Mouse (Mus musculus) common myeloid progenitor, adult 5-6 weeks (primary cell): ENCODE results near the gene Hpca. TPM values are rescaled to one million over a fixed set of nuclear protein-coding genes. Genes with fewer than 3 reads are reported as not detected.
A peak's percentile ranks its signal among the peaks of the same experiment; 100 is the strongest.

ENCODE experiments used
- ATAC-seq: replicated peaks from 2 replicates; pipeline ENCODE4 v1.8.0; 2016; ENCODE audit warnings: low read depth, mild to moderate bottlenecking, moderate TSS enrichment, inconsistent platforms; ENCODE audit not compliant: poor library complexity, severe bottlenecking
- total RNA-seq: library from RNA; stranded (forward); fragments of 200-1000, 187-1606 nt; gene quantifications from 2 replicates; pipeline ENCODE4 v1.2.3, GENCODE M21; 2017

Hpca gene
- total RNA-seq: 0.41 TPM in 1 of 2 replicates, not detected in the other

GRCm38 (mm10) chr4:129121569-129122086, at the start of gene Hpca:
TSS of gene Hpca (minus strand) at chr4:129122036.
- ATAC-seq: 0 out of 2 replicates have a peak, but pooled peaks have one; percentile 5

GRCm38 (mm10) chr4:129161581-129162255, 39.9 kb upstream of the Hpca start:
- ATAC-seq: no peak

DNA sequence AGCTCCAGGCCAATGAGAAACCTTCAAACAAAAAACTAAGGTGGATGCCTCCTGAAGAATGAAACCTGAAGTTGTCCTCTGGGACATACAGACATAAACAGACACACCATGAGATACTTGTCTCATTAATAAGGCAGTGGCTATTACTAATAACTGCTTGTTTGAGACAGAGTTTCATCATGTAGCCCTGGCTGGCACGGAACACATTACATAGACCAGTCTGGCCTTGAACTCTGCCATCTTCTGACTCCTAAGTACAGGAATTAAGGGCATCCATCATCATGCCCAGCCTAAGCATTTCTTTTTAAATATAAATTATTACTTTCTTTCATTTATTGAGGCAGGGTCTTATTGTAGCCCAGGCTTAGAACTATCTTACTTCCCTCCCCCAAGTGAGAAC, 39.2 kb upstream of the Hpca start:
- ATAC-seq: no peak

DNA sequence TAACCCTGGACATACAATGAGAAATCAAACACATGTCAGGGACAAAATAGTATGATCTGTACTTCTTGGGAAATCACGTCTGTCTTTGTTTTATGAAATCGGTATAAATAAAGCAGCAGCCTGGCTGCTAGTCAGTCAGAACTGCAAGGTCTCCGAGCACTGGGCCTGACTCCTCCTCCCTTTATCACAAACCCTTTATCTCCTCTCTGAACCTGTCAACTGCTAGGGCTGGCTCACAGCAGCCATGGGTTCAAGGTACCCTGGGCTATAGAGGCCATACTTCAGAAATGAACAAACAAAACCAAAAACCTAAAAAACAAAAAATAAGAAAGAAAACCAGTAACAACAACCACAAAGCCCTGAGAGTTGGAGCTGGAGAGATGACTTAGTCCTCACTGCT, 36.7 kb upstream of the Hpca start:
- ATAC-seq: 0 out of 2 replicates have a peak, but pooled peaks have one; percentile 54

- ATAC-seq: no peak
These were observed 35.7 kb upstream of the Hpca start for GRCm38 (mm10) chr4:129157541-129157940.

DNA sequence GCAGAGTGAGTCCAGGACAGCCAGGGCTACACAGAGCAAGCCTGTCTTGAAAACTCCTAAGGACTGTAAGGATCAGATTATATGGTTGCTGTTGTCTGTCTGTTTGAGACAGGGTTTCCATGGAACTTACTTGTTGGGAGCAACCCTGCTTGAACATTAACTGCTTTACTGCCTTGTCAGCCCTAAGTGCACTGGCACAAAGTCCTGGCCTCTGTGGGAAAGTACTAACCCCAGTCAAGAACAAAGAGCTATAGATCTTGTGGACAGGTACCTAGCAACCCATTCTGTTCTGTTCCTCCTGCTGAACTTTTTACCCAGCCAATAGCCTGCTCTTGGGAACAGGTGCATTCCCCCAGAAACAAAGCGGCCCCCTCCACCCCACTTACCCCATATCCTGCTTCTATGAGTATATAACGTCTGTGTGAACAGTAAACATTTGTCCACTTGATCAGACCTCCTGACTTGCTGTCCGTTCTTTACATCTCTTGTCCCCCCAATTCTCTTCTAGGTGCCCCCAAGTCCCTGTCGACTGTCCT, 29.5 kb upstream of the Hpca start:
- ATAC-seq: no peak

DNA sequence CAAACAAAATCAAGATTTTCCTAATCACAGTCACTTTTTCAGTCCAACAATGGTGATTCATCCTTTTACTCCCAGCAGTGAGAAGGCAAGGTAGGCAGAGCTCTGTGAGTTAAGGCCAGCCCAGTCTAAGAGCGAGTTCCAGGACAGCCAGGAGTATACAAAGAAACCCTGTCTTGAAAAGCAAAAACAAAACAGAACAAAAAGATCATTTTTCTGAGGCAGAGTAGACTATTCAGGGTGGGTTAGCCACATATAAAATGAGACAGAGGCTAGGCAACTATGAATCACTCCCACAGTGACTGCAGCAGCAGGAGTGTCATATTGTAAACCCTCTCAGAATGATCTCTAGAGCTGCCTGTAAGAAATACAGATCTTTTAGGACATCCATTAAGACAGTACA, 27.5 kb upstream of the Hpca start:
- ATAC-seq: no peak

DNA sequence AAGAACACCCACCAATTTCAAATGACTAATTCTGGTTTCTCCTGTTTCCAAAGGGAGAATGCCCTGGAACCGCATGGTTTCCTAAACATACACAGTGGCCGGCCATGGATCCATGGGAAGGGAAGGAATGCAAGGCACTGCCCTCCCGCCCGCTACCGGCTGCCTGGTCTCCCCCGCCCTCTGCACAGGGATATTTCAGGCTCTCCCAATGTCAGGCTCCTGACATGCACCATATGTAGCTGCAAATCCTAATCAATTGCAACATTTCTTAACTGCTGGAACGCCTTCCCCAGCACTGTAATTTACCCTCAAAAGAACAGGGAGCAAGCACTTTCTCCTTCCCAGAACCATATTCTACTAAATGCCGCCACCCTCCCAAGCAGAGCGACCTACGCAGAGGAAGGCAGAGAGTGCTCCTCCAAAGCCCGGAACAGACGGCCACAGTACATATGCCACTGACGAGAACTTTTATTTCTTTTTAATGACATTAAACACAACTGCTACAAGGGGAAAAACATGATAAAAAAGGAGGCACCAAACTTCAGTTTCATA, 25.8 kb upstream of the Hpca start:
- ATAC-seq: no peak

DNA sequence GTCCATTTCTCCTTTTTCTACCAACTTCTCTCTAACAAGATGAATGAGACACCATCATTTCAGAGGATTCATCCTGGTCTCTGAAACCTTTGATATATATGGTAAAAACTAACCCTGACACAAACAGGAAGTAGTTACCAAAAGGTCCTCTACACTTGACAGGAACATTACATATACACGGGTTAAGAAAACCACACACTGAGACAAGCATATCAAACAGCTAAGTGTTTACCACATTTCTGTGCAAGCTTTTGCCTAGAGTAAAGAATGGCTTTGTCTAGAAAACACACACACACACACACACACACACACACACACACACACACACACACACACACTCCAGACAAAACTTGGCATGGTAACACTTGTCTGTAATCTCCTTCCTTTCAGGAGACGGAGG, 24.6 kb upstream of the Hpca start:
- peak; percentile 40 for ATAC-seq

DNA sequence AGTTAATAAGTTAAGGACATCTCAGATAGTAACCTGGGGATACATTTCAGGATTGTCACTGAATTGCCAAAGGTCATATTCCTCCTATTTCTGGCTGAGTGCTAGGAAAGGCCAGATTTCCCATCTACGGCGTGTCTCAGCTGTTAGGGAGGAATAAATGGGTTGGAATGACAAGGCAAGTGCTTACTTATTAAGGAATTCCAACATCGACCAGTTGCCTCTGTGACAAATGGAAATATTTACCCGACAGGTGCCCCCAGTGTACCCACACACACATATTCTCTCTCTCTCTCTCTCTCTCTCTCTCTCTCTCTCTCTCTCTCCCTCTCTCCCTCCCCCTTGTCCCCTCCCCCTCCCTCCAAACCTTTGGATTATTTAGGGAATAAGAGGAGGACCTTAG, 24.1 kb upstream of the Hpca start:
- ATAC-seq: no peak

- ATAC-seq: no peak
These were observed 23.6 kb upstream of the Hpca start for GRCm38 (mm10) chr4:129145411-129145810.

- ATAC-seq: no peak
These were observed 22.8 kb upstream of the Hpca start for GRCm38 (mm10) chr4:129144401-129145367.

DNA sequence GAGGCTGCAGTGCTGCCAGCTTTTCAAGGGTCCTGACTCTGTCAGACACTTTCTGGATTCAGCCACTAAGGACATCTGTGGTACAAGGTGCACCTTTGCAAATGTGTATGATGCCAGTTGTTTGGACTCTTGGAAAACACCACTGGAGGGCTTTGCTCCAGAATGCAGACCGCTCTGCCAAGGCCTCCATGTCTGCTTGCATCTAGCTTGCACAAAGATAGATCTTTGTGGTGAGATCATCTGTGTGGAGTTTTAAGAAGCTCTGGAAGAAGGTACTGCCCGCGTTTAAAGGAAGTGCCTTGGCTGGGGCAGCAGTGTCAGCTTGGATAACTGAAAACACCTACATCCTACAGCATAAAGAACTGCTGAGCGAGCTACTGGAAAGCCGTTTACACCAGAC, 21.7 kb upstream of the Hpca start:
- no peak for ATAC-seq

DNA sequence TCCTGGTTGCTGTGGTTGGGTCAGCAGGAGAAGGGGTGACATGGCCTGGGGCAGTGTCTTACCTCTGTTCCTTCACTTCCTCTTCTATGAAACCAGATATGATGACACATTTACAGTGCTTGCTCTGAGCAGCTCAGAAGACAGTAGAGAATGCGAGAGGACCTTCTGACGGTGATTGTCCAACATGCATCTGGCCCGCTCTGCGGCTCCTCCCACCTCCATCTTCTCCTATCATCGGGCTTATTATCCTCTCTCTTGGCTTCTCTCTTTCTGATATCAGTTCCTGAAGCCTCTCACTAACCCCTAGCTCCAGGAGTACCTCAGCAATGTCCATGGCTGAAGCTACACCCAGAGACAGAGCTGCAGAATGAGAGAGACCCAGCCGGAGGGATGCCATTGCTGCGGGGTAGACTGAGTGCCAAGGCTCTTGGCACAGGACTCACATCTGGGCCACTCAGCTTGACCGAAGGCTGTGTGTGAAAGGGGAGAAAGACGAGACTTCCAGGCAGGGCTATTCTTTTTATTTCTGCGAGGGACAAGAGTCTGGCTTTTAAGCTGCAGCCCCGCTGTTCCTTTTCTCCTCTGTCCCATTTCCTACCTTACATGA, 20.7 kb upstream of the Hpca start:
- ATAC-seq: peak; percentile 28; the same call in 1 of the 2 replicates

GRCm38 (mm10) chr4:129141560-129142438, 20.0 kb upstream of the Hpca start:
- peak; percentile 58 for ATAC-seq

GRCm38 (mm10) chr4:129140808-129141207, 19.0 kb upstream of the Hpca start:
- ATAC-seq: no peak

GRCm38 (mm10) chr4:129139642-129140041, 17.8 kb upstream of the Hpca start:
- ATAC-seq: no peak; the same call in 1 of the 2 replicates

GRCm38 (mm10) chr4:129137392-129138321, 15.8 kb upstream of the Hpca start:
- ATAC-seq: no peak
